Mouse (Mus musculus) hindbrain, postnatal 0 days (tissue): Measurements from ENCODE around the gene Dusp7. TPM values are rescaled to one million over a fixed set of nuclear protein-coding genes. Genes with fewer than 3 reads are reported as not detected.
A peak's percentile ranks its signal among the peaks of the same experiment; 100 is the strongest.

Source experiments
- ATAC-seq: fragments of 200-750 bp; cut with Nextera tagmentation; 2 replicates; pipeline ENCODE4 v1.8.0; 2017; ENCODE audit warnings: mild to moderate bottlenecking, moderate TSS enrichment, moderate library complexity
- DNase-seq: peaks from one replicate; pipeline ENCODE4 v3.0.0-alpha.2; 2015; ENCODE audit warnings: low spot score
- H3K27ac ChIP-seq: fragments of 300-500 bp; sonication (generic); 2 replicates; pipeline ENCODE4 v1.5.1; 2014; ENCODE audit warnings: mild to moderate bottlenecking
- H3K27me3 ChIP-seq: fragments of 300-500 bp; sonication (generic); 2 replicates; pipeline ENCODE4 v1.6.1; 2014; ENCODE audit warnings: low read length, mixed read lengths; ENCODE audit not compliant: insufficient read depth
- H3K36me3 ChIP-seq: fragments of 300-500 bp; sonication (generic); 2 replicates; pipeline ENCODE4 v1.6.1; 2014; ENCODE audit warnings: low read length, mixed read lengths; ENCODE audit not compliant: insufficient read depth
- H3K4me1 ChIP-seq: fragments of 300-500 bp; sonication (generic); 2 replicates; pipeline ENCODE4 v1.6.1; 2014; ENCODE audit warnings: antibody characterized with exemption, low read length, mixed read lengths; ENCODE audit not compliant: insufficient read depth
- H3K4me2 ChIP-seq: fragments of 300-500 bp; sonication (generic); 2 replicates; pipeline ENCODE4 v1.6.1; 2014; ENCODE audit warnings: low read depth, mild to moderate bottlenecking, low read length, moderate library complexity, mixed read lengths
- H3K4me3 ChIP-seq: fragments of 300-500 bp; sonication (generic); 2 replicates; pipeline ENCODE4 v1.5.1; 2014; ENCODE audit warnings: low read length
- H3K9ac ChIP-seq: fragments of 300-500 bp; sonication (generic); replicated peaks from 2 replicates; pipeline ENCODE4 v1.6.1; 2014; ENCODE audit warnings: mild to moderate bottlenecking, low read length, moderate library complexity, mixed read lengths
- H3K9me3 ChIP-seq: fragments of 300-500 bp; sonication (generic); 2 replicates; pipeline ENCODE4 v1.6.1; 2016; ENCODE audit warnings: low read length, mixed read lengths
- CTCF ChIP-seq: IDR thresholded peaks from 2 replicates; pipeline ENCODE4 v1.5.1; 2016; ENCODE audit warnings: antibody characterized with exemption, control low read depth, low read depth
- WGBS: fragments of 180-500 bp; shearing (Covaris S2); extraction: QIAGEN DNeasy Blood & Tissue Kit; methylation state at CpG from one replicate; pipeline ENCODE4 v1.1.7; 2014; 5-methylcytosine and 5-hydroxymethylcytosine counted together
- polyA plus RNA-seq: library from polyadenylated mRNA; unstranded; fragments of >200 nt; fragmentation: Nextera tagmentation; extraction: Ambion mirVana; gene quantifications from 2 replicates; pipeline ENCODE4 v1.2.1, GENCODE M21; 2015
- total RNA-seq: library from RNA; depleted of rRNA; stranded (reverse); fragments of >200 nt; gene quantifications from 2 replicates; pipeline ENCODE4 v1.2.3, GENCODE M21; 2014; rRNA removed

Gene Dusp7
- total RNA-seq: 56.0 and 66.4 TPM in 2 replicates
- 12.7 and 13.7 TPM in 2 replicates for polyA plus RNA-seq

DNA sequence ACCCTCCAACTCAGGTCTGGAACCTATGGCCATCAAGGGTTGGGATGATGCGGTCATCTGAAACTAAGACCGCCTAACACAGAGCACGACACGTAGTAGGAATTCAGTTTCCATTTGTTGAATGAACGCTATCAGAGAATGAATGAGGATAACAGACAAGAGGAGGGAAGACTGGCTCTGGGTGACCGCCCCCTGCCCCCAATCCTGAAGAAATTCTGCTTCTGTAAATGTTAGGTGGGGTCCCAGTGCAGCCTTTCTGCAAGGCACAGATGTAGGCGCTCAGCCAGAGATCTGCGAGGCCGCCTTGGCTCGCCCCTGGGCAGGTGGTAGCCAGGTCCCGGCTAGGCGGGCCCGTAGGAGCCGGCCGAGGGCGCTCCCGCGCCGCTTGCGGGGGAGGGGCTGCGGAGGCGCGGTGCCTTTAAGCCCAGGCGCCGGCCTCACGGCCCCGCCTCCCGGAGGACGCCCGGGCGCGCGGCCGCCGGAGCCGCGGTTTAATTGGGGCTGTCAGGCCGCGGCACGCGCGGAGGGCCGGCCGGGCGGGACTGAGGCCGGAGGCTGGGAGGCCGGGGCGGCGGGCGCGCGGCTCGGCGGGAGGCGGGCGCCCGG, at the start of gene Dusp7:
Gene Dusp7 (plus strand): TSS at position 521 of the 606 bp plus-strand sequence.
- H3K4me3 ChIP-seq: peak within 1 kb of the TSS; percentile 78
- no peak for TF ChIP-seq CTCF
- H3K9me3 ChIP-seq: no peaks in the 10 kb centered on the region
- no peaks in the 10 kb centered on the region for H3K27me3 ChIP-seq
- peaks cover 24% of the 10 kb centered on the region for H3K4me1 ChIP-seq
- peak within 1 kb of the TSS; percentile 98 for H3K27ac ChIP-seq
- H3K9ac ChIP-seq: peak within 1 kb of the TSS; percentile 83
- peaks cover 4% of the 10 kb centered on the region; the same call in 1 of the 2 replicates for H3K36me3 ChIP-seq
- DNase-seq (peak; percentile 94), ATAC-seq (peak; percentile 71)
- peak within 1 kb of the TSS; percentile 98 for H3K4me2 ChIP-seq
- WGBS: 0% methylated on average over 25 of the region's 57 CpGs

DNA sequence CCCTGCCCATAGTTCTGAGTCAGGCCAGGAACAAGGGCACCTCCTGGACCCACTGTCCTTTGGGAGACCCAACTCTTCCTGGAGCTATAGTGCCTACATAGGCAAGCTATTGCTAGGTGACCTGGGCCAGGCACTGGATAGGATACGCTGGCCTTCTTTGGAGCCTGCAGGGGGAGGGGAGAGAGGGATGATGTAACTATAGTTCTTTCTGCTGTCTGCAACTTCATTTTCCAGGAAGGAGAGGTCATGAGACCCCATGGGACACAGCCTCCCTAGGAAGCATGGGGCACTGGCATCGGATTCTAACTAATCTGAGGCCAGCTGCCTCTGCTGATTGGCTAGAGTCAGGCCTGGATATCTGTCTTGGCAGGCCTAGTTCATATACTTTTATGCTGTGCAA, 49.3 kb upstream of the Dusp7 start:
- no peak for TF ChIP-seq CTCF
- WGBS: 21% methylated on average over 2 of the region's 2 CpGs
- Histone ChIP-seq H3K9ac (no peak overlapping the region), H3K9me3 (no peaks in the 10 kb centered on the region), H3K27ac (no peak overlapping the region; the same call in 1 of the 2 replicates), H3K4me3 (no peak overlapping the region), H3K4me2 (no peak overlapping the region), H3K27me3 (no peaks in the 10 kb centered on the region), H3K4me1 (peaks cover 6% of the 10 kb centered on the region; the same call in 1 of the 2 replicates), H3K36me3 (no peaks in the 10 kb centered on the region)
- no peak for ATAC-seq
- DNase-seq: no peak

DNA sequence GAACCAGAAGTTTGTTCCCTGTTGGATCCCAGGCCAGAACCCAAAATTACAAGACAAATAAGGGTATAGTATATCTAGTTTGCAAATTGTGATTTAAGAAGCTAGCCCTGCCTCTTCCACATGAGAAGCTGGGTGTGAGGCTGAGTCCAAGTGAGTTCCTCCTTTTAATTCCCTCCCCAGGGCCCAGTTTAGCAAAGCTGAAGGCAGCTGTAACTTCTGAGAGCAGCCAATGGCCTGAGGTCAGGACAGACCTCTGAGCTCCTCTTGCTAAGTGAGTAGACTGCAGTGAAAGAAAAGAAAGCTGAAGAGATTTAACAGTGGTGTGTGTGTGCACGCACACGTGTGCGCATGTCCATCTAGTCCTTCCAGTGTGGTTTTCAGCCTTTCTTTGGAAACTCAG, 45.9 kb upstream of the Dusp7 start:
- 74% methylated on average over 3 of the region's 3 CpGs for WGBS
- no peak for TF ChIP-seq CTCF
- H3K27me3 ChIP-seq: no peaks in the 10 kb centered on the region
- no peak for ATAC-seq
- H3K27ac ChIP-seq: no peak overlapping the region
- no peaks in the 10 kb centered on the region for H3K36me3 ChIP-seq
- H3K4me2 ChIP-seq: no peak overlapping the region
- H3K9ac ChIP-seq: no peak overlapping the region
- no peak overlapping the region for H3K4me3 ChIP-seq
- H3K9me3 ChIP-seq: no peaks in the 10 kb centered on the region
- DNase-seq: no peak
- H3K4me1 ChIP-seq: peaks cover 6% of the 10 kb centered on the region; the same call in 1 of the 2 replicates

DNA sequence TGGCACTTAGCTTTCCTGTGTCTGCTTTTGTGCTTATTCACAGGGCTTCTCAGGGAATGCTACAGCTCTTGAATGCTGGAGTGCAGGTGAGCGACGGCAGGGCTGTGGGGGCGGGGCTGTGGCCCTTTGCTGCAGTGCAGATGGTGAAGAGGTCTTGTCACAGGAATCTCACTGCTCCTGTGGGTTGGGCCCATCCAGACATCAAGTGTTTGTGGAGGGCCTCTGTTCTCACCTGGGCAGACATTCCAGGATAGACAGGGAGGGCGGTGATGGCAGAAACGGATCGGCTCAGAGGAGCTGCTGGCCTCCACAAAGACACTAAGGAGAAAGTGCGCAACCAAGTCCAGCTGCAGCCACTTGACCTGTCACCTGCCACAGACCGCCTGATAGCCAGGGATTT, 42.2 kb upstream of the Dusp7 start:
- Histone ChIP-seq H3K4me1 (peaks cover 8% of the 10 kb centered on the region; the same call in 1 of the 2 replicates), H3K27ac (no peak overlapping the region), H3K4me2 (no peak overlapping the region), H3K27me3 (no peaks in the 10 kb centered on the region), H3K9ac (no peak overlapping the region), H3K36me3 (no peaks in the 10 kb centered on the region), H3K4me3 (no peak overlapping the region), H3K9me3 (no peaks in the 10 kb centered on the region)
- 85% methylated on average over 8 of the region's 8 CpGs for WGBS
- TF ChIP-seq CTCF: no peak
- no peak for DNase-seq
- no peak for ATAC-seq

DNA sequence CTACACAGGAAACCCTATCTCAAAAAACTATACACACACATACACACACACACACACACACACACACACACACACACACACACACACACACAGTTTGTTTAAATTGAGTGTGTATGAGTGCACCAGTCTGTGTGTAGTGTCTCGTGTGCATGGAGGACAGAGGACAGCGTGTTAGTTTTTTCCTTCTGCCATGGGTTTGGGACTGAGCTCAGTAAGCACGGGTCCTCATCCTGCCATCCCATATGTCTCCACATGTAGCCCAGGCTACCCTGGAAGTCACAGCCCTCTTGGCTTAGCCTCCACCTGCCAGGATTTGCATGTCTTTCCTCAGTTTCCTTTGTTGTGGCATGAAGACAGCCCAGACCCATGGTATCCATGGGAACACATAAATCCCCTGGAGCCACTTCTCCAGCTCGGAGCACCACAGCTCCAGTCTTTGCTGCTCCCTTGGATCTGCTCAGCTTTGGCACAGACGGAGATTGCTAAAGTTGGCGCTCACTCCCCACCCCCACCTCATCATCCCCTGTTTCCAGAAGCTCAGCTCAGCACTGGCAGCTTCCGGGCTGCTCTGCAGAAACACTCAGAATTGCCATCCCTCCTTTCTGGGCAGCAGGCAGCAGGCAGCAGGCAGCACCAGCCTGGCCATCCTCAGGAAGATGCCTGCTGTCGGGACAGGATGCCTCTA, 41.2 kb upstream of the Dusp7 start:
- peaks cover 8% of the 10 kb centered on the region; the same call in 1 of the 2 replicates for H3K4me1 ChIP-seq
- WGBS: 61% methylated on average over 8 of the region's 8 CpGs
- no peaks in the 10 kb centered on the region for H3K27me3 ChIP-seq
- H3K4me3 ChIP-seq: no peak overlapping the region
- H3K4me2 ChIP-seq: no peak overlapping the region
- H3K9me3 ChIP-seq: no peaks in the 10 kb centered on the region
- TF ChIP-seq CTCF: no peak
- peak; percentile 20 for DNase-seq
- ATAC-seq: peak; percentile 63
- no peak overlapping the region; the same call in 1 of the 2 replicates for H3K9ac ChIP-seq
- no peak overlapping the region for H3K27ac ChIP-seq
- H3K36me3 ChIP-seq: no peaks in the 10 kb centered on the region

DNA sequence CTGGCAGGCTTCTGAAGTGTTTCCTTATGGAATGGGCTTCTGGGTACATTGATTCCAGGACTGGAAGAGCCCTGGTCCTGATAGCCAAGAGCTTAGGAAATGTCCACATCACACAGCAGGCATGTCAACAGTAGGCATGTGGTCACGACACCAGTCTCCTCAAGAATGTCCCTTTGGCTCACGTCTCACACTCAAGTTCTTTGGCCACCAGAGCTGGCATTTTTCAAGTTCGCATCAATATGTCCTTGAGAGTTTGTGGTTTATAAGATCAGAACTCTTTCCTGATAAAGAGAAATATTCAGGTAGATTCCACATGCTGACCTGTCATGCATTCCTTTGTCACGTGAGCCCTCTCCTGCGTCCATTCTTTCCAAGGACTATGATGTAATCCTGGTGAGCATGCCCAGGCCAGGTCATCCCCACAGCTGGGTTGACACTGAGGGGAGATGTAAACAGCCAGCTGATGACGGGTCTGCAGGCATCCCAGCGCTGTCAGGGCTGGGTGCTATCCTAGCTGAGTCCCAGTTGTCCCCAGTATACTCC, 40.3 kb upstream of the Dusp7 start:
- Histone ChIP-seq H3K4me2 (no peak overlapping the region), H3K9ac (no peak overlapping the region), H3K9me3 (no peaks in the 10 kb centered on the region), H3K27me3 (no peaks in the 10 kb centered on the region), H3K4me3 (no peak overlapping the region), H3K4me1 (0 out of 2 replicates have a peak, but pooled peaks cover 2% of the 10 kb centered on the region), H3K27ac (no peak overlapping the region), H3K36me3 (no peaks in the 10 kb centered on the region)
- no peak for DNase-seq
- ATAC-seq: no peak
- no peak for TF ChIP-seq CTCF
- WGBS: 86% methylated on average over 7 of the region's 7 CpGs
